Comparison of ENCODE assay signal across 7 mouse cellular contexts in genomic region chr2:57114211-57115151, GRCm38 (mm10). TPM values are rescaled to one million over a fixed set of nuclear protein-coding genes. Genes with fewer than 3 reads are reported as not detected.
DNase-seq lines count a peak whose midpoint lies in the region; ATAC-seq lines count a peak whose summit lies in the region.

No protein-coding gene starts in this region.

- peak; percentile 89 for DNase-seq in R1 (ENCODE audit: low read depth, low spot score)
- peak; percentile 91 to 92 for DNase-seq in cerebellum, postnatal 25 days
- peak; percentile 59 for DNase-seq in gastrocnemius, postnatal 14 days
- peak; percentile 86 to 90 for DNase-seq in left cerebral cortex, postnatal 25 days (ENCODE audit: low spot score in 2 of 2)
- DNase-seq in skeletal muscle tissue, adult 2 months (ENCODE audit: low read depth, low spot score), result peak; percentile 58

- peak; percentile 63 for ATAC-seq in inflammation-experienced regulatory T-cells, adult 6 months
- peak; percentile 54 for ATAC-seq in megakaryocyte-erythroid progenitor cell, adult 5-6 weeks (replicated peaks; ENCODE audit: low FRiP score, low TSS enrichment, poor library complexity, severe bottlenecking)

- intact Hi-C loops in gastrocnemius, postnatal 14 days (cut with DNase I; ENCODE audit: low total_unique reads), result no loop called here
- intact Hi-C loops in left cerebral cortex, postnatal 25 days (cut with DNase I), result loop anchor here (10.0 kb wide), 2 partner anchors 120 to 500 kb away; partner anchors contain the start of gene Gpd2

RNA-seq across cellular contexts. Expression of gene Nr4a2, which starts 9.3 kb away (rescaled TPM):
- 1 to 10 TPM; 1.2 to 1.7 TPM for total RNA-seq in gastrocnemius, postnatal 14 days (2021)
- polyA plus RNA-seq in inflammation-experienced regulatory T-cells, adult 6 months (2017; shearing (Covaris generic)), result 10 to 100 TPM in 1 of 3 experiments, 1 to 10 TPM in 2; 2.2 to 14.5 (median 3.7) TPM
- total RNA-seq in left cerebral cortex, postnatal 25 days (2021), result 10 to 100 TPM; 46.3 to 50.6 TPM
- total RNA-seq in megakaryocyte-erythroid progenitor cell, adult 5-6 weeks (2014; fragmentation: Nextera tagmentation), result 2.1 and 3.7 TPM in 2 replicates
- 5.5 and 7.4 TPM in 2 replicates for total RNA-seq in megakaryocyte-erythroid progenitor cell, adult 5-6 weeks (2017)

Comparison
In these comparisons a context has a peak if more than half of its experiments do, and no peak if none do; other contexts are left out.
1. Peak in every context shown above with its lines: DNase-seq and ATAC-seq.
2. RNA of gene Nr4a2, which starts 9.3 kb away (total RNA-seq): 46.3 to 50.6 TPM in left cerebral cortex, postnatal 25 days; 2.1 to 7.4 TPM in megakaryocyte-erythroid progenitor cell, adult 5-6 weeks and 1.2 to 1.7 TPM in gastrocnemius, postnatal 14 days; every median in the first group is over 4 times any median in the second.